Comparison of ENCODE assay signal across 26 mouse cellular contexts in genomic region chr2:27340682-27341081, GRCm38 (mm10).
"Had no signal": no experiment of that assay in that cellular context is flagged by ENCODE, and none has a peak within 500 bp of the region (broad histone marks: within the 10 kb centered on the region; RNA-seq: fewer than 3 reads in every experiment).

No protein-coding gene starts in this region.

- H3K9me3 ChIP-seq: heart, embryonic 12.5 days; hindbrain, embryonic 10.5 days; hindbrain, embryonic 12.5 days; intestine, embryonic 15.5 days; kidney, embryonic 15.5 days; limb, embryonic 10.5 days; limb, embryonic 12.5 days; liver, embryonic 13.5 days had no signal

- H3K9ac ChIP-seq: forebrain, postnatal 0 days; hindbrain, embryonic 12.5 days; hindbrain, embryonic 14.5 days; intestine, embryonic 15.5 days; kidney, embryonic 15.5 days; limb, embryonic 12.5 days; liver, embryonic 13.5 days had no signal

- H3K4me2 ChIP-seq: heart, embryonic 12.5 days; hindbrain, embryonic 12.5 days; hindbrain, embryonic 14.5 days; intestine, embryonic 15.5 days; kidney, embryonic 15.5 days; limb, embryonic 12.5 days; liver, embryonic 11.5 days; liver, embryonic 13.5 days had no signal

- H3K27me3 ChIP-seq: heart, embryonic 12.5 days; hindbrain, embryonic 12.5 days; intestine, embryonic 15.5 days; kidney, embryonic 15.5 days; limb, embryonic 12.5 days; liver, embryonic 13.5 days had no signal

- H3K27ac ChIP-seq: heart, adult 2 months; hindbrain, embryonic 10.5 days; hindbrain, embryonic 12.5 days; hindbrain, embryonic 14.5 days; intestine, embryonic 15.5 days; kidney, embryonic 15.5 days; layer of hippocampus, adult 2 months; left cerebral cortex, adult 2 months; limb, embryonic 10.5 days; limb, embryonic 12.5 days; liver, embryonic 13.5 days had no signal

- ATAC-seq: forebrain, postnatal 0 days; hindbrain, embryonic 16.5 days; inflammation-experienced regulatory T-cells, adult 6 months; intestine, embryonic 15.5 days; intestine, postnatal 0 days had no signal

- DNase-seq: forebrain, postnatal 0 days; gastrocnemius, postnatal 14 days; gastrocnemius, postnatal 36 days; heart, adult 11 months; heart, adult 2 months; heart, postnatal 10 days; heart, postnatal 4 days; kidney, adult 2 months; kidney, postnatal 10 days; kidney, postnatal 4 days; liver; liver, embryonic 13.5 days had no signal

- H3K4me3 ChIP-seq: heart, adult 2 months; heart, embryonic 12.5 days; hindbrain, embryonic 10.5 days; hindbrain, embryonic 12.5 days; intestine, embryonic 15.5 days; kidney, embryonic 15.5 days; layer of hippocampus, adult 2 months; left cerebral cortex, adult 2 months; limb, embryonic 10.5 days; limb, embryonic 12.5 days; liver, embryonic 13.5 days had no signal

- H3K36me3 ChIP-seq: heart, embryonic 12.5 days; hindbrain, embryonic 12.5 days; intestine, embryonic 15.5 days; kidney, embryonic 15.5 days had no signal
